Mouse (Mus musculus) gastrocnemius, postnatal 14 days (tissue): Measurements from ENCODE around the gene Rgs3. TPM values are rescaled to one million over a fixed set of nuclear protein-coding genes. Genes with fewer than 3 reads are reported as not detected.

ENCODE experiments used
- DNase-seq: peaks from one replicate; pipeline ENCODE4 v3.0.0; 2021; ENCODE audit warnings: mixed read lengths
- intact Hi-C: fragments of 180-260 bp; cut with DNase I; formaldehyde crosslinking; loops from one replicate; pipeline ENCODE4 v1.15.1; 2025; ENCODE audit warnings: low total_unique reads
- total RNA-seq, 2 experiments: library from RNA; stranded (reverse); gene quantifications; 2 replicates each; pipeline ENCODE4 v1.2.3; 2021

Gene Rgs3
- total RNA-seq, 2 experiments from 2014 or later = 17.2 to 18.5 TPM

- intact Hi-C loops = no loop called here
- DNase-seq = no peak
Observed at GRCm38 (mm10) chr4:62674031-62674995, 114.7 kb downstream of the Rgs3 start.

GRCm38 (mm10) chr4:62675394-62675793 is 115.7 kb downstream of the Rgs3 start:
- intact Hi-C loops = no loop called here
- DNase-seq = no peak

GRCm38 (mm10) chr4:62677047-62677737 is 117.5 kb downstream of the Rgs3 start:
- DNase-seq = no peak
- intact Hi-C loops = no loop called here

- DNase-seq = no peak
- intact Hi-C loops = no loop called here
Observed at GRCm38 (mm10) chr4:62679157-62679556, 119.5 kb downstream of the Rgs3 start.

GRCm38 (mm10) chr4:62681467-62681866 is 121.8 kb downstream of the Rgs3 start:
- intact Hi-C loops = no loop called here
- no peak for DNase-seq

- DNase-seq = no peak
- intact Hi-C loops = no loop called here
Observed at GRCm38 (mm10) chr4:62682371-62682770, 122.7 kb downstream of the Rgs3 start.

GRCm38 (mm10) chr4:62683148-62683547 is 123.5 kb downstream of the Rgs3 start:
- intact Hi-C loops = no loop called here
- no peak for DNase-seq

- no peak for DNase-seq
- intact Hi-C loops = no loop called here
Observed at GRCm38 (mm10) chr4:62684351-62684750, 124.7 kb downstream of the Rgs3 start.

GRCm38 (mm10) chr4:62685268-62685667 is 125.6 kb downstream of the Rgs3 start:
- intact Hi-C loops = no loop called here
- DNase-seq = no peak

- DNase-seq = no peak
- intact Hi-C loops = no loop called here
Observed at GRCm38 (mm10) chr4:62686769-62687168, 127.1 kb downstream of the Rgs3 start.

- intact Hi-C loops = no loop called here
- DNase-seq = no peak
Observed at GRCm38 (mm10) chr4:62688142-62688541, 128.5 kb downstream of the Rgs3 start.

- intact Hi-C loops = no loop called here
- DNase-seq = no peak
Observed at GRCm38 (mm10) chr4:62690997-62691396, 131.3 kb downstream of the Rgs3 start.

- intact Hi-C loops = no loop called here
- DNase-seq = no peak
Observed at GRCm38 (mm10) chr4:62691625-62692024, 132.0 kb downstream of the Rgs3 start.

- DNase-seq = peak; percentile 53
- intact Hi-C loops = loop anchor here (2.0 kb wide), 1 partner anchor 133 kb away; no protein-coding TSS in a partner anchor
Observed at GRCm38 (mm10) chr4:62693839-62694238, 134.2 kb downstream of the Rgs3 start.

- intact Hi-C loops = loop anchor here (2.0 kb wide), 1 partner anchor 134 kb away; no protein-coding TSS in a partner anchor
Observed at GRCm38 (mm10) chr4:62694703-62695439, 135.2 kb downstream of the Rgs3 start.

GRCm38 (mm10) chr4:62695523-62695922 is 135.9 kb downstream of the Rgs3 start:
- DNase-seq = no peak

More at GRCm38 (mm10) chr4:62694703-62695439, 135.2 kb downstream of the Rgs3 start:
- no peak for DNase-seq

GRCm38 (mm10) chr4:62695946-62696345 is 136.3 kb downstream of the Rgs3 start:
- DNase-seq = no peak
- intact Hi-C loops = loop anchor here (2.0 kb wide), 1 partner anchor 135 kb away; no protein-coding TSS in a partner anchor

More at GRCm38 (mm10) chr4:62695523-62695922, 135.9 kb downstream of the Rgs3 start:
- intact Hi-C loops = loop anchor here (2.0 kb wide), 1 partner anchor 135 kb away; no protein-coding TSS in a partner anchor

GRCm38 (mm10) chr4:62696699-62697404 is 137.2 kb downstream of the Rgs3 start:
- DNase-seq = peak; percentile 70
- intact Hi-C loops = no loop called here

- intact Hi-C loops = no loop called here
- peak; percentile 91 for DNase-seq
Observed at GRCm38 (mm10) chr4:62697469-62697868, 137.8 kb downstream of the Rgs3 start.
